Mouse (Mus musculus) neural tube, embryonic 15.5 days (tissue): ENCODE measurements at regions not wholly inside any gene's neighbourhood (a gene's known extent, or its start where the extent isn't known, plus 50 kb on each side); places are given as distances from the start of the nearest gene placed in this dataset.
"Not testable (repeated sequence)": the region's sequence is repeated elsewhere in the genome, so short reads cannot be mapped to it uniquely, and the experiment has no call there.

Experiments used
- ATAC-seq: fragments of 200-750 bp; cut with Nextera tagmentation; 2 replicates; pipeline ENCODE4 v1.8.0; 2017; ENCODE audit warnings: mild to moderate bottlenecking, moderate TSS enrichment, moderate library complexity; ENCODE audit not compliant: low FRiP score
- H3K27ac ChIP-seq: fragments of 300-500 bp; sonication (generic); replicated peaks from 2 replicates; pipeline ENCODE4 v1.5.1; 2015; ENCODE audit warnings: mild to moderate bottlenecking, inconsistent platforms
- H3K27me3 ChIP-seq: fragments of 300-500 bp; sonication (generic); replicated peaks from 2 replicates; pipeline ENCODE4 v1.6.1; 2015; ENCODE audit warnings: inconsistent platforms
- H3K36me3 ChIP-seq: fragments of 300-500 bp; sonication (generic); 2 replicates; pipeline ENCODE4 v1.6.1; 2015; ENCODE audit warnings: inconsistent platforms
- H3K4me1 ChIP-seq: fragments of 300-500 bp; sonication (generic); 2 replicates; pipeline ENCODE4 v1.6.1; 2015; ENCODE audit warnings: inconsistent platforms
- H3K4me2 ChIP-seq: fragments of 300-500 bp; sonication (generic); 2 replicates; pipeline ENCODE4 v1.6.1; 2015; ENCODE audit warnings: inconsistent platforms, mild to moderate bottlenecking, moderate library complexity
- H3K4me3 ChIP-seq: fragments of 300-500 bp; sonication (generic); replicated peaks from 2 replicates; pipeline ENCODE4 v1.5.1; 2015; ENCODE audit warnings: mild to moderate bottlenecking, inconsistent platforms
- H3K9ac ChIP-seq: fragments of 300-500 bp; sonication (generic); replicated peaks from 2 replicates; pipeline ENCODE4 v1.6.1; 2015; ENCODE audit warnings: mild to moderate bottlenecking, inconsistent platforms
- H3K9me3 ChIP-seq: fragments of 300-500 bp; sonication (generic); replicated peaks from 2 replicates; pipeline ENCODE4 v1.6.1; 2016; ENCODE audit warnings: inconsistent platforms
- WGBS: fragments of 180-500 bp; shearing (Covaris S2); methylation state at CpG from one replicate; pipeline ENCODE4 v1.1.7; 2015; ENCODE audit warnings: mixed read lengths; 5-methylcytosine and 5-hydroxymethylcytosine counted together

DNA sequence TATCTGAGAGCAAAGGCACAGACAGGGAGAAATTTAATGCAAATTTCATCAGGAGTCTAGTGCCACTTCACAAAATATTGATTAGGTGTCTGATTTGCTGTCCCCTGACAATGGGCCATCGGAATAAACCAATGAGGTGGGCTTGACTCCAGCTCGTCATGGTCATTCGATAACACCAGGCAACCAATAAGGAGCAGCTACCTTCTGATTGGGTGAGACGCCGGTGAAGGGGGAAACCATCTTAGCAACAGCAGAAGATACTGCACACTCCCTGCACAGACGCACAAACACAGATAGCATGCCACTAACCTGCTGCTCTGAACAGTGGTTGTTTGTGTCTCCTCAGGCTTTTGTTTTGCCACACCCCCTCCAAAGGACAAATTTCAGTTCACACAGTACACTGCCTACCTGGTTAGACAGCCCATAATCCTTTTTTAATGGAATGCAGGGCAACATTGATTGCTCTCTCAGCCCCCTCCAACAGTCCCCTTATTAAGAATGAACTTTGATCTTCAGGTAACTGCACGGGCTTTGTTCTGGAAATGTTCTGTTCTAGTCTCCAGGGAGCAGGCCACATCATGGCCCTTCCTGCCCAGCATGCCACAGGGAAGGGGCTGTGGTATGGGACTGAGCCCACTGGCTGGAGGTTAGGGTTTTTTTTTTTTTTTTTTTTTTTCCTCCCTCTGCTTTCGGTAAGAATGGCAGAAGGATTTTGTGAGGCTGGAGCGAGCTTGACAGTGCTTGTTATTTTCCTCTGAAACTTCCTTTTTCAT is 285.1 kb upstream of the Ubash3b start:
- Histone ChIP-seq H3K4me3 (no peak overlapping the region; the same call in 1 of the 2 replicates), H3K36me3 (0 out of 2 replicates have a peak, but pooled peaks cover 3% of the 10 kb centered on the region), H3K9me3 (no peaks in the 10 kb centered on the region), H3K27ac (peak overlapping the region; percentile 95), H3K4me2 (peak overlapping the region; percentile 45), H3K27me3 (no peaks in the 10 kb centered on the region), H3K4me1 (peaks cover 46% of the 10 kb centered on the region), H3K9ac (peak overlapping the region; percentile 37)
- ATAC-seq, result peak; percentile 95
- 47% methylated on average over 9 of the region's 9 CpGs for WGBS

DNA sequence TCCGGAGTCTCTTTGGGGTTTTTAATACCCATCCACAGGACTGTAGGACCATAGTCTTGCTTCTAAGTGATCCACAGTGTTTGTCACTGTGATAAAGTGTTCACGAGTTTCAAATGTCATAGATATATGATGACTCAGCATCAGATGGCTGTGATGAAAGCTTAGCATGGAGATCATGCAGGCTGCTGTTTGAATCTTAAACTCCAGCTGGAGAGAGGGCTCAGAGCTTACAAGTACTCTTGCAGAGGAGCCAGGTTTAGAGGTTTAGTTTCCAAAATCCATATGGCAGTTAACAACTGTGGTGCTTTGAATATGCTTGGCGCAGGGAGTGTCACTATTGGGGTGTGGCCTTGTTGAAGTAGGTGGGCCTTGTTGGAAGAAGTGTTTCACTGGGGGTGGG is 280.9 kb upstream of the Ubash3b start:
- ATAC-seq, result no peak
- Histone ChIP-seq H3K9ac (no peak overlapping the region), H3K36me3 (peaks cover 27% of the 10 kb centered on the region; the same call in 1 of the 2 replicates), H3K4me1 (peaks cover 19% of the 10 kb centered on the region), H3K9me3 (peaks cover 12% of the 10 kb centered on the region; the same call in 1 of the 2 replicates), H3K4me3 (no peak overlapping the region), H3K27ac (no peak overlapping the region), H3K4me2 (no peak overlapping the region), H3K27me3 (no peaks in the 10 kb centered on the region)
- 93% methylated on average over 3 of the region's 3 CpGs for WGBS

DNA sequence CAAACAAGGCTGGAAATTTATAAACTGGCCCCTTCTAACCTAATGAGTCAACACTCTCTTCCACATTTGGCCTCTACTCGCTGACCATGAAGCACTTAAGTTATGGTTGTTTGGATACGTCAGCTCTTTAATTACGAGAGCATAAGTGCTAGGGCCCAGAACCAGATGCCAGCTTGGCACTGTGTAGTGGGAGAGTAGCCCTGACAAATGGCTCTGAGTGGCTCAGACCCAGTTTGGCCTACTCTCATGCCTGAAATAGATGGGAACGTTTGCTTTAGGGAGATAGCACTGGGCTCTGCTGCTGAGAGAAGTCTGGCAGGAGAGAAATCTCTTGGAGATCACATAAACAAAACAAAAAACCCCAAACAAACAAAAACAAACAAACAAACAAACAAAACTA is 278.5 kb upstream of the Ubash3b start:
- WGBS, result 77% methylated on average over 4 of the region's 4 CpGs
- Histone ChIP-seq H3K36me3 (peaks cover 31% of the 10 kb centered on the region; the same call in 1 of the 2 replicates), H3K9ac (no peak overlapping the region)

DNA sequence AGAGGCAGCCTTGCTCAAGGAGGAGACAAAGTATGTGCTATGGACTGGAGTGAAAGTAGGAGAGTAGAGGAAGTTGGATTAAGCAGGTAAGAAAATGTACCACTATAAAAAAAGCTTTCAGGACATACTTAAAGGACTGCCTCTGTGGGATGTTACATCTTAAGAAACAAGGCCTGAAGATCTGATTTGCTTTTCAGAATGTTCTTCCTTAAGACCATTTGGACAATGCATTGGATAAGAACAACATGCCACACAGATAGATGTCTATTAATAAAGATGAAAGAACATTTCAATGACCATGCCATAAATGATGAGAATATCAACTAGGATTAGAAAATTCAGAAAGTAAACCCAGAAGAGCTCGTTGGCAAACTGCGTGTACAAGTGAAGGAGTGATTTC is 276.6 kb upstream of the Ubash3b start:
- WGBS, result 95% methylated on average over 2 of the region's 2 CpGs
- Histone ChIP-seq H3K27me3 (no peaks in the 10 kb centered on the region), H3K27ac (no peak overlapping the region), H3K4me1 (no peaks in the 10 kb centered on the region), H3K4me2 (no peak overlapping the region), H3K36me3 (peaks cover 31% of the 10 kb centered on the region; the same call in 1 of the 2 replicates), H3K9ac (no peak overlapping the region), H3K9me3 (peaks cover 14% of the 10 kb centered on the region; the same call in 1 of the 2 replicates), H3K4me3 (no peak overlapping the region)
- no peak for ATAC-seq

More for the DNA sequence above, 278.5 kb upstream of the Ubash3b start:
- Histone ChIP-seq H3K4me2 (no peak overlapping the region), H3K9me3 (peaks cover 14% of the 10 kb centered on the region; the same call in 1 of the 2 replicates), H3K27me3 (no peaks in the 10 kb centered on the region), H3K4me3 (no peak overlapping the region), H3K4me1 (no peaks in the 10 kb centered on the region), H3K27ac (0 out of 2 replicates have a peak overlapping the region, but pooled peaks have one; percentile 18)
- no peak for ATAC-seq

DNA sequence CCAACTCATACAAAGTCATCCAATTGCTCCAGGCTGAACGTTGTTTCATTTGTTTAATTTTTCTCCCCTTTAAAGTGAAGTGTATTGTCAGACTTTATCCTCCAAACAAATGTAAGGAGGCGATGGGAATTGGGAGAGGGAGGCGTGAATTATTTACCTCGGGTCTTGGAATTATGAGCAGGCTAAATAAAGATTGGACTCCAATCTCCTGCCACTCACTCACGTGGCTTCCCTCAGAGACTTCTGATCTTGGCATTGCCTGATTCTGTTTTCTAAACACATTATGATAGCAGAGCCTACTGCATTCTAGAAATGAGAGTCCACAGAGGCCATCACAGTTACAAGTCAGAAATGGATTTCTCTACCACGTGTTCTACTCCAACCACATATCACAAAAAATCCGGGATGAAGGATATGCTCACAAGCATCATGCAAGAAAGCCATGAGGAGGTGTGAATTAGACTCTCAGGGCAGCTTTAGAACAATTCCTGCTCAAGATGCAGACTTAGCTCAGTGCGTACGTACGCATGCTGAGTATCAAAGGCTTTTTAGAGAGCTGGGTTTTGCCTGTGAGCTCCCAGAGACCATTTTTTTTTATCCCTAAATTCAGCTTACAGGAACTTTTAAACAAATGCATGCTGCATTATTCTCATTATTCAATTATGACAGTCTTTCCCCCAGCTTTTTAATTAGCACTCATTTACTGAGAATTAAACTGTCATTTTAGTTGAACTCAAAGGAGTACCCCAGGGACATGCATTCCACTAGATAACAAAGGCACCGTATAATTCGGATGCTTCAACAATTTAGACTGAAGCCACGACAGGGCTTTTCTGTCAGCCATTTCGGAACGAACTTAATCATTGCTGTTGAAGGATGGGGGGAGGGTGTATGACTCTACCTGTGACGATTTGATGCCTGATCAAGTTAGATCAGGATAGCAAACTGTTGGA is 269.2 kb upstream of the Ubash3b start:
- ATAC-seq, result peak; percentile 24; the same call in 1 of the 2 replicates
- H3K27me3 ChIP-seq, result no peaks in the 10 kb centered on the region
- WGBS, result 43% methylated on average over 16 of the region's 16 CpGs
- peaks cover 2% of the 10 kb centered on the region; the same call in 1 of the 2 replicates for H3K36me3 ChIP-seq
- peak overlapping the region; percentile 19; the same call in 1 of the 2 replicates for H3K27ac ChIP-seq
- H3K9me3 ChIP-seq, result no peaks in the 10 kb centered on the region
- H3K4me2 ChIP-seq, result no peak overlapping the region
- peaks cover 17% of the 10 kb centered on the region for H3K4me1 ChIP-seq
- no peak overlapping the region for H3K9ac ChIP-seq
- no peak overlapping the region for H3K4me3 ChIP-seq

DNA sequence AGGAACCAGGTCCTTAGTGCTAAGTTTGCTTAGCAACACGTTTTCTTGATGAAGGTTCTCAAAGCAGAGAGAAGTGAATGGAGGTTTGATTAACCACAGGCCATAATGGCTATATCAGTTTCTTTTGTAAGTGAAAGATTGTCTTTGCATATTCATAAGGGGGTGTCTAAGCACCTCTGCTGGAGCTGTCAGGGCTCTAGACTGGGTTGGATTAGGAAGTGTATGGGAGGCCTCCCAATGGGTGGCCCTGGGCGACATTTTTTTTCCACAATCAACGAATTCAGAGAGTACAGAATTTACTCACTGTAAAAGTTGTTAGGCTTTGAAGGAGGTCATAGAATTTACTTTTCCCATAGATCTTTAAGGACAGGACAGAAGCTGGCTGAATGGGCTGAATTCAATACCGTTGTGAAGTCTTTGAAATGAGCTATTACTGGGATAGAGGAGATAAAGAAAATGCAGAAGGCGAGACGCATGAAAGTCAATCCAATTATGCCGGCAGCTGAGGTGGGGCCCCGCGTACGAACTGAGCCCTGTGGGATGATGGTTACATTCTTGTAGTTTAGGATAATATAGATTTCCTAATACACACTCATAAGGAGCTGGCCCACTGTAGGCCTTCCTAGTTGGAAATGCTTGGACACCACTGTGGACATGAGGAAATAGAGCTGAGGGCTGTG is 268.4 kb upstream of the Ubash3b start:
- Histone ChIP-seq H3K27ac (no peak overlapping the region), H3K4me2 (no peak overlapping the region)

DNA sequence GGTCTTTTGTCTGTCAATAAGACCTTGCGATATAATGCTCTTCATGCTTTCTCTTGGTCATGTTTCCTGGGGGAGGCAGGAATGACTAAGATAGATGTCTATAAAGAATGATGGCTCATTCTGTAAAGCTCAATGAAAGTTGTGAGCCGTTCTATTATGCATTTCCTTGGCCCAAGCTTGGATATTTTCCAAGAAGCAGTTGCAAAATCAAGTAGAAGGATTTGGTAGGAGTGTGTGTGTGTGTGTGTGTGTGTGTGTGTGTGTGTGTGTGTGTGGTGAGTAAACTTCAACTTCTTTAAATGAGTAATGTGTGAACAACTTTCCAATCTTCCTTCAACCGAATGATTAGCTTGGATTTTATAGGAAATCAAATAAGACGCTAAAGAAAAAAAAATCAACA is 267.7 kb upstream of the Ubash3b start:
- no peak overlapping the region for H3K9ac ChIP-seq
- no peak overlapping the region for H3K4me3 ChIP-seq
- H3K9me3 ChIP-seq, result no peaks in the 10 kb centered on the region
- no peaks in the 10 kb centered on the region for H3K27me3 ChIP-seq
- WGBS, result 38% methylated on average over 4 of the region's 4 CpGs
- peaks cover 17% of the 10 kb centered on the region for H3K4me1 ChIP-seq
- no peak overlapping the region for H3K27ac ChIP-seq
- H3K36me3 ChIP-seq, result peaks cover 2% of the 10 kb centered on the region; the same call in 1 of the 2 replicates
- ATAC-seq, result no peak
- no peak overlapping the region for H3K4me2 ChIP-seq

More for the DNA sequence above, 268.4 kb upstream of the Ubash3b start:
- peaks cover 2% of the 10 kb centered on the region; the same call in 1 of the 2 replicates for H3K36me3 ChIP-seq
- ATAC-seq, result no peak
- no peak overlapping the region for H3K9ac ChIP-seq
- H3K9me3 ChIP-seq, result no peaks in the 10 kb centered on the region
- WGBS, result 32% methylated on average over 10 of the region's 10 CpGs
- no peaks in the 10 kb centered on the region for H3K27me3 ChIP-seq
- peaks cover 17% of the 10 kb centered on the region for H3K4me1 ChIP-seq
- H3K4me3 ChIP-seq, result no peak overlapping the region

DNA sequence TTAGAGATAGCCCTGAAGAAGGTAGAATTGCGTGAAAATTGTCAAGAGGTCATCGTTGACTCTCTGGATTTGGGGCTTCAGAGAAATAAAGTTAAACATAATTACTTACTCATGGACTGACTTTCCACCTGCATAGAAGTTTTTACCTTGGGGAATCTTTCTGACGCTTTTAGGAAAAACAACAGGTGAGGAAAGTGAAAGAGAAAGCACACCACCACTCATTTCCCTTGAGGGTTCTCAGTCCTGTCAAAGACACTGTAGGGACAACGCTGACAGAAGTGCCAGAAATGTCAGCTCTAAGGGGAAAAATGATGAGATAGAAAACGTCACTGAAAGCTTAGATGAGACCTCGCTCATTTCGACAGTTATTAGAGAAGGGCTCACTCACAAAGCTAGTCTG is 265.2 kb upstream of the Ubash3b start:
- Histone ChIP-seq H3K27me3 (no peaks in the 10 kb centered on the region), H3K9ac (no peak overlapping the region), H3K4me3 (no peak overlapping the region), H3K27ac (no peak overlapping the region), H3K9me3 (no peaks in the 10 kb centered on the region), H3K4me2 (no peak overlapping the region), H3K36me3 (peaks cover 3% of the 10 kb centered on the region; the same call in 1 of the 2 replicates), H3K4me1 (peaks cover 17% of the 10 kb centered on the region)
- ATAC-seq, result no peak
- 93% methylated on average over 7 of the region's 7 CpGs for WGBS

DNA sequence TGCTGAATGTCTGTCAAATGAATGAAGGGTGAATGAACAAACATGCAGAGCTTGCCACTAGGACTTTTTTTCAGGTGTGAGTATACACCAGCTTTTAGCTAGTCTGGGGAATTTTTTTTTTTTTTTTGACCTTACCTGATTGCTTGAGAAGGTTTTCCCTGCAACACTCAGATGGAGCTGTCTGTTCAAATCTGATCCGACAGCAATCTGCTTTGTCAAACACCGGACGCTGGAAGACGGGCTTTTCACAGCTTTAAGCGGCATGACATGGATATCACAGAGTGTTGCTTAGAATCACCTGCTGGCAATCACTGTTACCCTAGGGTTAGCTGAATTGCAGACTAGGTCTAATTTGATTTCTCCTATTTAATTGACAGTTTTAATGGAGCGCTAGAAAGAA is 263.7 kb upstream of the Ubash3b start:
- Histone ChIP-seq H3K27me3 (no peaks in the 10 kb centered on the region), H3K4me2 (no peak overlapping the region), H3K4me1 (peaks cover 6% of the 10 kb centered on the region; the same call in 1 of the 2 replicates), H3K36me3 (peaks cover 7% of the 10 kb centered on the region; the same call in 1 of the 2 replicates), H3K9me3 (no peaks in the 10 kb centered on the region), H3K9ac (no peak overlapping the region), H3K27ac (no peak overlapping the region), H3K4me3 (no peak overlapping the region)
- WGBS, result 75% methylated on average over 6 of the region's 6 CpGs
- no peak for ATAC-seq

DNA sequence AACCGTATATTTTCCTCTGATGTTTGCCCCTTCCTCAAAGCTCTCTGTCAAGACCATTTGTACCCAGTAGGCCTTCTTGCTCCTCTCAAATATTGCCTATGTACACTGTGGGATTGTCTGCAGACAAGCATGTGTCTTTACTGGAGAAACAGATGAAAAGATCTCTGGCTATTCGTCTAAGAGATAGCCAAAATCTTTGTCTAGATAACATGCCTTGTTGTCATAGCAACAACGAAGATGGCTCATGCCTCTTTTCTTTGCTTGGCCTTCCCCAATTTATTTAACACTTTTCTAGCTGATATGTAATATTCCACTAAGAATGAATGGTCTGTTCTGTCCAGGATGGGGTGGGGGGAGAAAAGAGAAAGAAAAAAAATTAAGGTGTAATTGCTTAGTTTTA is 252.3 kb upstream of the Ubash3b start:
- no peak for ATAC-seq
- Histone ChIP-seq H3K4me2 (no peak overlapping the region), H3K27ac (no peak overlapping the region; the same call in 1 of the 2 replicates), H3K9me3 (no peaks in the 10 kb centered on the region), H3K9ac (no peak overlapping the region; the same call in 1 of the 2 replicates), H3K4me3 (no peak overlapping the region), H3K36me3 (no peaks in the 10 kb centered on the region), H3K4me1 (peaks cover 13% of the 10 kb centered on the region), H3K27me3 (no peaks in the 10 kb centered on the region)
- WGBS, result 58% methylated on average over 3 of the region's 3 CpGs

DNA sequence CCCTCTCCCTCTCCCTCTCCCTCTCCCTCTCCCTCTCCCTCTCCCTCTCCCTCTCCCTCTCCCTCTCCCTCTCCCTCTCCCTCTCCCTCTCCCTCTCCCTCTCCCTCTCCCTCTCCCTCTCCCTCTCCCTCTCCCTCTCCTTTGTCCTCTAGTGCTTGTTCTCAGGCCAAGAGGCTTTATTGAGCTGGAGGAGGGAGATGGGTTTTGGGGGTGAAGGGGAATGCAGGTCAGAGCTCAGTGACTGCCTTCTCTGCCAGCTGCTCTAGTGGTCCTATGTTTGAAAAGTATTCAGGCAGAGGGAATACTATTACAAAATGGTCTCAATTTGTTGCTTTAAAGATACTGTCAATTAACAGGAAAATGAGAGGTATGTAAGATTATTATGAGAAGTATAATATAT is 251.6 kb upstream of the Ubash3b start:
- not testable (repeated sequence) for H3K4me2 ChIP-seq, H3K9ac ChIP-seq, H3K36me3 ChIP-seq, ATAC-seq, H3K27me3 ChIP-seq, H3K4me3 ChIP-seq, H3K9me3 ChIP-seq, H3K27ac ChIP-seq
- H3K4me1 ChIP-seq, result peaks cover 13% of the 10 kb centered on the region
